Mouse (Mus musculus) Patski (cell line): Measurements from ENCODE around the gene Hoxd13. TPM values are rescaled to one million over a fixed set of nuclear protein-coding genes. Genes with fewer than 3 reads are reported as not detected.
A peak's percentile ranks its signal among the peaks of the same experiment; 100 is the strongest.

Experiments
- ATAC-seq: fragments of 100-300 bp; one replicate; pipeline ENCODE4 v1.8.0; 2021
- CTCF ChIA-PET: fragments of 350-600 bp; sonication (Branson Sonifier 250); formaldehyde crosslinking; loops from one replicate; lab custom pipeline; 2022; ENCODE audit warnings: inconsistent platforms; lab: Charles Lee
- POLR2A ChIA-PET: fragments of 350-600 bp; sonication (Branson Sonifier 250); formaldehyde crosslinking; loops from one replicate; lab custom pipeline; 2022; ENCODE audit warnings: antibody characterized with exemption, inconsistent platforms; lab: Charles Lee
- DNase-seq: peaks from one replicate; pipeline ENCODE4 v3.0.0-alpha.2; 2011; ENCODE audit warnings: low read depth, low spot score
- H3K27me3 ChIP-seq: fragments of 371-371 bp; one replicate; pipeline ENCODE4 v1.5.1; 2021
- CTCF ChIP-seq: fragments of 100-300 bp; IDR thresholded peaks from one replicate; pipeline ENCODE4 v1.5.1; 2021
- in situ Hi-C: fragments of 300-500 bp; cut with MboI; formaldehyde crosslinking; loops from 3 replicates; pipeline ENCODE4 v1.11.1; 2018; ENCODE audit warnings: low pct_unique_long_range_greater_than_20kb, mixed read lengths
- polyA plus RNA-seq: library from polyadenylated mRNA; unstranded; gene quantifications from one replicate; pipeline ENCODE4 v1.2.3, GENCODE M21; 2021

Hoxd13 gene
- polyA plus RNA-seq, 1 experiment from 2014 or later: not detected

GRCm38 (mm10) chr2:74661685-74662084, 6.4 kb upstream of the Hoxd13 start:
- TF ChIP-seq CTCF: peak; percentile 69
- in situ Hi-C loops: loop anchor here (5.0 to 25.0 kb wide), 5 partner anchors 364 to 1099 kb away; partner anchors contain the start of gene Chn1
- CTCF ChIA-PET: interaction anchor here (0.8 to 1.5 kb wide), 4 partner anchors 361 to 697 kb away, joined by 3 to 4 read pairs (median 4); no protein-coding TSS in a partner anchor
- POLR2A ChIA-PET: no interaction called here
- no peak for ATAC-seq
- H3K27me3 ChIP-seq: peaks cover 82% of the 10 kb centered on the region
- no peak for DNase-seq

DNA sequence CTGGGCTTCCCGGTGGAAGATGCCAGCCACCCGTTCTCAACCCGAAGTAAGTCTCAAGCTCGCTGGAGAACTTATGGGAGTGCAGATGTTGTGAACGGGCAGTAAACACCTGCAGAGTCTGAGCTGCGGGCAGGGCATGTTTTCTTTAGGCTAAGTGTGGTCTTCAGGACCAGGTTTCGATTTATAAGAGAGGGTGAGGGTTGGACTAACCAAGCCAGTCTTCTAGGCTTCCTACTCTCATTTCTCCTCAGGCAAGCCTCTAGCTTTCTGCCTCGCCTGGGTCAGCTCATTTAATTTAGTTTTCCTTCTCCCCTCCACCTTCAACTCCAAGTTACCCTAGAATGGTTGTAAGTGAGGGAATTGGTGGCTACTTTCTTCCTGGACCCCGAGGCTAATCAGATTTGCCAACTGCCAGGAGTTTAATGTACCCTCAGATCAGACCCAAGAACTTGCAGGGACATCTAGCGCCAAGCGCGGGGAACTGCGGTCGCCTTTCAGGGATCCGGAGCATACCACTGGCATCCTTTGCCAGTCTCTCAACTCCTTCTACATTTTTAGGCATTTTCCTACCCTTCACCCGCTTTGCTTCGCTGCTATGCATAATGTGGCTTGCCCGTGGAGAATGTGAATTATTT, 4.7 kb upstream of the Hoxd13 start:
- ChIA-PET POLR2A (no interaction called here), CTCF (interaction anchor here (0.6 to 1.4 kb wide), 3 partner anchors 9 to 698 kb away, joined by 3 read pairs; no protein-coding TSS in a partner anchor)
- peak; percentile 87 for TF ChIP-seq CTCF
- H3K27me3 ChIP-seq: peaks cover 71% of the 10 kb centered on the region
- ATAC-seq (peak; percentile 78), DNase-seq (no peak)
- in situ Hi-C loops: loop anchor here (5.0 to 25.0 kb wide), 5 partner anchors 366 to 1101 kb away; partner anchors contain the start of gene Chn1

- no peak for TF ChIP-seq CTCF
- DNase-seq (no peak), ATAC-seq (no peak)
- ChIA-PET CTCF (no interaction called here), POLR2A (no interaction called here)
- in situ Hi-C loops: loop anchor here (25.0 kb wide), 2 partner anchors 879 to 1104 kb away; partner anchors contain the start of gene Chn1
- peaks cover 67% of the 10 kb centered on the region for H3K27me3 ChIP-seq
Measured at GRCm38 (mm10) chr2:74666411-74666810, 1.7 kb upstream of the Hoxd13 start.

DNA sequence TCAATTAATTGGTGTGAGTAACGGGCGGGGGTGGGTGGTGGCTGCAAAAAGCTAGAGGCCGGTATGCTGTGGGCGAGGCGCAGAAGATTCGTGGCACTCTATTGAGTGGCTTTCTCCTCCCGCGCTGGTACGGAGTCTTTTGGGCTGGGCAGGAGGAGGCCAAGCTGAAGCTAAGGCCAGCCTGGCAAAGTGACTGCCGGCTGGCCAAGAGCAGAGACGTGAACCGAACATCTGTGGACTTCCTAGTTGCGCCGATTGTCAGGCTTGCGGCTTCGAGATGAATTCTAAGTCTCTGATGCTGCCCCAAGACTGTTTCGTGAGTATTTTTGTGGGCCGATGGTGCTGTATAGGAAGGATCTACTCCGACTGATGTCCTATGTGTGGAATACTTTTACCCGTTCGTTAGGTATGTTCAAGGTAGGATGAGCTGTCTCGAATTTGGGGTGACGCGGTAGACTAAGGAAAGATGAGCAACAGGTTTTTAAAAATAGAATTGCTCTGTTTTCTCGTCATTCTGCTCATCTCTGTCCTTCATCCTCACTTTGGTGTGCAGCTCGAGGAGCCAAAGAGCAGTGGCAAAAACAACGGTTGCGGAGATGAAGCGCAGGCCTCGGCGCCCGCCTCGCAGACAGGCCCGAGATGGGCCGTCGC, 794 bp upstream of the Hoxd13 start:
- peaks cover 59% of the 10 kb centered on the region for H3K27me3 ChIP-seq
- DNase-seq (no peak), ATAC-seq (no peak)
- no peak for TF ChIP-seq CTCF
- ChIA-PET POLR2A (no interaction called here), CTCF (no interaction called here)
- in situ Hi-C loops: loop anchor here (25.0 kb wide), 2 partner anchors 880 to 1105 kb away; partner anchors contain the start of gene Chn1

- in situ Hi-C loops: loop anchor here (25.0 kb wide), 2 partner anchors 881 to 1106 kb away; partner anchors contain the start of gene Chn1
- TF ChIP-seq CTCF: no peak
- H3K27me3 ChIP-seq: peaks cover 53% of the 10 kb centered on the region
- ATAC-seq (no peak), DNase-seq (no peak)
- ChIA-PET CTCF (interaction anchor here (1.3 kb wide), 1 partner anchor 18 kb away, joined by 3 read pairs; no protein-coding TSS in a partner anchor), POLR2A (no interaction called here)
Measured at GRCm38 (mm10) chr2:74668370-74669229, 490 bp downstream of the Hoxd13 start.

- peaks cover 52% of the 10 kb centered on the region for H3K27me3 ChIP-seq
- CTCF ChIA-PET: interaction anchor here (1.3 kb wide), 1 partner anchor 17 kb away, joined by 3 read pairs; no protein-coding TSS in a partner anchor
- in situ Hi-C loops: loop anchor here (25.0 kb wide), 2 partner anchors 882 to 1107 kb away; partner anchors contain the start of gene Chn1
- no peak for DNase-seq
- POLR2A ChIA-PET: no interaction called here
- no peak for TF ChIP-seq CTCF
- ATAC-seq: no peak
Measured at GRCm38 (mm10) chr2:74669230-74669578, 1.1 kb downstream of the Hoxd13 start.

- ChIA-PET POLR2A (no interaction called here), CTCF (interaction anchor here (1.3 kb wide), 2 partner anchors 9 to 17 kb away, joined by 3 read pairs; no protein-coding TSS in a partner anchor)
- DNase-seq (no peak), ATAC-seq (no peak)
- peaks cover 47% of the 10 kb centered on the region for H3K27me3 ChIP-seq
- in situ Hi-C loops: loop anchor here (25.0 kb wide), 2 partner anchors 882 to 1107 kb away; partner anchors contain the start of gene Chn1
- TF ChIP-seq CTCF: no peak
Measured at GRCm38 (mm10) chr2:74669650-74670235, 1.6 kb downstream of the Hoxd13 start.

- POLR2A ChIA-PET: interaction anchor here (0.7 kb wide), 1 partner anchor 440 kb away, joined by 3 read pairs; no protein-coding TSS in a partner anchor
- CTCF ChIA-PET: interaction anchor here (1.3 kb wide), 1 partner anchor 10 kb away, joined by 3 read pairs; no protein-coding TSS in a partner anchor
- no peak for DNase-seq
- no peak for ATAC-seq
- peaks cover 45% of the 10 kb centered on the region for H3K27me3 ChIP-seq
- TF ChIP-seq CTCF: no peak
- in situ Hi-C loops: loop anchor here (25.0 kb wide), 2 partner anchors 883 to 1108 kb away; partner anchors contain the start of gene Chn1
Measured at GRCm38 (mm10) chr2:74670632-74671188, 2.6 kb downstream of the Hoxd13 start.

GRCm38 (mm10) chr2:74671847-74672246, 3.7 kb downstream of the Hoxd13 start:
- H3K27me3 ChIP-seq: peaks cover 38% of the 10 kb centered on the region
- no peak for TF ChIP-seq CTCF
- in situ Hi-C loops: loop anchor here (25.0 kb wide), 2 partner anchors 885 to 1110 kb away; partner anchors contain the start of gene Chn1
- ChIA-PET CTCF (no interaction called here), POLR2A (no interaction called here)
- ATAC-seq: no peak
- no peak for DNase-seq
